15 mouse cellular contexts compared by ENCODE assay signal in genomic region chr13:44099511-44099910, GRCm38 (mm10).
DNase-seq lines count a peak whose midpoint lies in the region; ATAC-seq and TF ChIP-seq lines count a peak whose summit lies in the region.
"Had no signal": no experiment of that assay in that cellular context is flagged by ENCODE, and none has a peak within 500 bp of the region (broad histone marks: within the 10 kb centered on the region; RNA-seq: fewer than 3 reads in every experiment).

No protein-coding gene starts in this region.

- 0 out of 2 replicates have a peak, but pooled peaks cover 5% of the 10 kb centered on the region for H3K27me3 ChIP-seq in intestine, embryonic 14.5 days (replicated peaks; ENCODE audit: control insufficient read depth, insufficient read depth, low read length)
- H3K27me3 ChIP-seq in intestine, embryonic 16.5 days (replicated peaks; ENCODE audit: control insufficient read depth, insufficient read depth, low read length): no peaks in the 10 kb centered on the region
- no peaks in the 10 kb centered on the region for H3K27me3 ChIP-seq in forebrain, embryonic 11.5 days (ENCODE audit: control insufficient read depth, insufficient read depth, low read length)
- H3K27me3 ChIP-seq in hindbrain, postnatal 0 days (ENCODE audit: insufficient read depth, low read length): no peaks in the 10 kb centered on the region
- H3K27me3 ChIP-seq in neural tube, embryonic 12.5 days (replicated peaks): peaks cover 5% of the 10 kb centered on the region; the same call in 1 of the 2 replicates
- H3K27me3 ChIP-seq: heart, embryonic 15.5 days had no signal

- H3K9me3 ChIP-seq in intestine, embryonic 14.5 days (ENCODE audit: control insufficient read depth, low read length): no peaks in the 10 kb centered on the region
- no peaks in the 10 kb centered on the region for H3K9me3 ChIP-seq in intestine, embryonic 16.5 days (ENCODE audit: control insufficient read depth, low read length)
- H3K9me3 ChIP-seq in forebrain, embryonic 11.5 days (ENCODE audit: control insufficient read depth, low read length): no peaks in the 10 kb centered on the region
- H3K9me3 ChIP-seq in hindbrain, postnatal 0 days (ENCODE audit: low read length): no peaks in the 10 kb centered on the region
- no peaks in the 10 kb centered on the region for H3K9me3 ChIP-seq in neural tube, embryonic 12.5 days
- H3K9me3 ChIP-seq: embryonic facial prominence, embryonic 15.5 days; G1E; heart, embryonic 15.5 days had no signal

- DNase-seq in intestine, embryonic 14.5 days (ENCODE audit: low spot score): peak; percentile 53
- DNase-seq in forebrain, embryonic 11.5 days (ENCODE audit: low spot score): peak; percentile 63
- DNase-seq in hindbrain, postnatal 0 days (ENCODE audit: low spot score): peak; percentile 30
- DNase-seq in adrenal gland, adult (ENCODE audit: inconsistent age in 2 of 2, low spot score in 1 of 2): no peak
- no peak for DNase-seq in cerebellum, adult 11 months
- DNase-seq in gastrocnemius, adult 18-20 months (ENCODE audit: low spot score): no peak
- DNase-seq: gastrocnemius, adult 2 months; kidney, adult 18-20 months had no signal

- no peak overlapping the region for H3K4me2 ChIP-seq in intestine, embryonic 14.5 days (ENCODE audit: low read length)
- H3K4me2 ChIP-seq in intestine, embryonic 16.5 days (ENCODE audit: low read depth, low read length): no peak overlapping the region
- H3K4me2 ChIP-seq in forebrain, embryonic 11.5 days (ENCODE audit: low read depth, low read length, severe bottlenecking): no peak overlapping the region
- no peak overlapping the region for H3K4me2 ChIP-seq in hindbrain, postnatal 0 days (ENCODE audit: low read depth, low read length)
- 0 out of 2 replicates have a peak overlapping the region, but pooled peaks have one; percentile 1 for H3K4me2 ChIP-seq in neural tube, embryonic 12.5 days (replicated peaks)
- H3K4me2 ChIP-seq: embryonic facial prominence, embryonic 15.5 days; heart, embryonic 15.5 days had no signal

- 48% methylated on average over 9 of the region's 9 CpGs for WGBS in intestine, embryonic 14.5 days
- 61% methylated on average over 9 of the region's 9 CpGs for WGBS in intestine, embryonic 16.5 days
- 14% methylated on average over 9 of the region's 9 CpGs for WGBS in forebrain, embryonic 11.5 days
- 23% methylated on average over 9 of the region's 9 CpGs for WGBS in hindbrain, postnatal 0 days
- 21% methylated on average over 9 of the region's 9 CpGs for WGBS in neural tube, embryonic 12.5 days

- no peaks in the 10 kb centered on the region for H3K36me3 ChIP-seq in intestine, embryonic 14.5 days (ENCODE audit: control insufficient read depth, insufficient read depth, low read length)
- no peaks in the 10 kb centered on the region for H3K36me3 ChIP-seq in intestine, embryonic 16.5 days (ENCODE audit: control insufficient read depth, insufficient read depth, low read length)
- H3K36me3 ChIP-seq in forebrain, embryonic 11.5 days (ENCODE audit: control insufficient read depth, insufficient read depth, low read length): no peaks in the 10 kb centered on the region
- H3K36me3 ChIP-seq in hindbrain, postnatal 0 days (ENCODE audit: insufficient read depth, low read length): no peaks in the 10 kb centered on the region
- no peaks in the 10 kb centered on the region for H3K36me3 ChIP-seq in neural tube, embryonic 12.5 days
- H3K36me3 ChIP-seq: embryonic facial prominence, embryonic 15.5 days; G1E; heart, embryonic 15.5 days had no signal

- TF ChIP-seq CTCF in hindbrain, postnatal 0 days (IDR thresholded peaks at IDR 0.05; ENCODE audit: low read depth): no peak

- H3K27ac ChIP-seq in intestine, embryonic 14.5 days (ENCODE audit: low read depth): no peak overlapping the region
- H3K27ac ChIP-seq in intestine, embryonic 16.5 days (ENCODE audit: low read length): no peak overlapping the region
- H3K27ac ChIP-seq in forebrain, embryonic 11.5 days (ENCODE audit: low read depth, low read length): peak overlapping the region; percentile 72
- H3K27ac ChIP-seq in hindbrain, postnatal 0 days: no peak overlapping the region
- H3K27ac ChIP-seq in neural tube, embryonic 12.5 days: no peak overlapping the region
- H3K27ac ChIP-seq: embryonic facial prominence, embryonic 15.5 days; gastrocnemius, adult 2 months; heart, embryonic 15.5 days; liver, embryonic 14.5 days; macrophage had no signal

- peaks cover 10% of the 10 kb centered on the region for H3K4me1 ChIP-seq in intestine, embryonic 14.5 days (replicated peaks; ENCODE audit: control insufficient read depth, insufficient read depth, low read length)
- H3K4me1 ChIP-seq in intestine, embryonic 16.5 days (ENCODE audit: control insufficient read depth, insufficient read depth, low read length): 0 out of 2 replicates have a peak, but pooled peaks cover 5% of the 10 kb centered on the region
- H3K4me1 ChIP-seq in forebrain, embryonic 11.5 days (replicated peaks; ENCODE audit: control insufficient read depth, insufficient read depth, low read length): peaks cover 26% of the 10 kb centered on the region
- H3K4me1 ChIP-seq in hindbrain, postnatal 0 days (ENCODE audit: insufficient read depth, low read length): peaks cover 16% of the 10 kb centered on the region
- H3K4me1 ChIP-seq in neural tube, embryonic 12.5 days: peaks cover 27% of the 10 kb centered on the region

- no peak overlapping the region for H3K9ac ChIP-seq in intestine, embryonic 14.5 days (ENCODE audit: low read length)
- H3K9ac ChIP-seq in intestine, embryonic 16.5 days (ENCODE audit: low read depth, low read length): no peak overlapping the region
- 0 out of 2 replicates have a peak overlapping the region, but pooled peaks have one; percentile 23 for H3K9ac ChIP-seq in forebrain, embryonic 11.5 days (ENCODE audit: low read length)
- no peak overlapping the region for H3K9ac ChIP-seq in hindbrain, postnatal 0 days (replicated peaks; ENCODE audit: low read length)
- H3K9ac ChIP-seq in neural tube, embryonic 12.5 days: no peak overlapping the region
- H3K9ac ChIP-seq: embryonic facial prominence, embryonic 15.5 days; heart, embryonic 15.5 days; liver, embryonic 14.5 days had no signal

- no peak overlapping the region for H3K4me3 ChIP-seq in intestine, embryonic 14.5 days (ENCODE audit: low read depth, low read length)
- H3K4me3 ChIP-seq in intestine, embryonic 16.5 days (ENCODE audit: low read length): no peak overlapping the region
- no peak overlapping the region for H3K4me3 ChIP-seq in forebrain, embryonic 11.5 days (ENCODE audit: low read depth, low read length)
- no peak overlapping the region for H3K4me3 ChIP-seq in hindbrain, postnatal 0 days (ENCODE audit: low read length)
- H3K4me3 ChIP-seq in neural tube, embryonic 12.5 days: no peak overlapping the region
- H3K4me3 ChIP-seq: embryonic facial prominence, embryonic 15.5 days; gastrocnemius, adult 2 months; heart, embryonic 15.5 days had no signal

- no peak for ATAC-seq in intestine, embryonic 14.5 days (replicated peaks; ENCODE audit: low FRiP score, low TSS enrichment, low read depth)
- ATAC-seq in intestine, embryonic 16.5 days: no peak
- peak; percentile 52; the same call in 1 of the 2 replicates for ATAC-seq in forebrain, embryonic 11.5 days (replicated peaks; ENCODE audit: low FRiP score)
- ATAC-seq in hindbrain, postnatal 0 days: no peak
- ATAC-seq in neural tube, embryonic 12.5 days (ENCODE audit: low FRiP score, low read depth): peak; percentile 52; the same call in 1 of the 2 replicates

Comparison
In these comparisons a context has a peak if more than half of its experiments do, and no peak if none do; other contexts are left out.
1. ATAC-seq: peak in forebrain, embryonic 11.5 days (single experiment) and neural tube, embryonic 12.5 days (single experiment); none in intestine, embryonic 14.5 days (single experiment), intestine, embryonic 16.5 days (single experiment) and hindbrain, postnatal 0 days (single experiment).
2. DNase-seq: peak in intestine, embryonic 14.5 days (single experiment), forebrain, embryonic 11.5 days (single experiment) and hindbrain, postnatal 0 days (single experiment); none in adrenal gland, adult (0 of 2), cerebellum, adult 11 months (single experiment) and gastrocnemius, adult 18-20 months (single experiment).